Mouse (Mus musculus) gonadal fat pad, adult 2 months (tissue): ENCODE data around the gene Ctdspl2. TPM values are rescaled to one million over a fixed set of nuclear protein-coding genes. Genes with fewer than 3 reads are reported as not detected.

Experiments used
- DNase-seq: peaks from one replicate; pipeline ENCODE4 v3.0.0-alpha.2; 2012; ENCODE audit warnings: low read depth
- polyA plus RNA-seq: library from polyadenylated mRNA; depleted of rRNA; stranded (reverse); fragments of >200 nt; gene quantifications from 2 replicates; pipeline ENCODE4 v1.2.3, GENCODE M21; 2012; rRNA removed

Gene Ctdspl2
- polyA plus RNA-seq, 1 experiment = 6.5 TPM

- no peak for DNase-seq
Measured at GRCm38 (mm10) chr2:122059365-122060115, 103.7 kb downstream of the Ctdspl2 start.

Other genes starting within 250 kb of the Ctdspl2 start
- gene Frmd5, start 148.9 kb upstream of the Ctdspl2 start, polyA plus RNA-seq = 2.4 and 2.6 TPM in 2 replicates
- gene Casc4, start 89.0 kb upstream of the Ctdspl2 start, polyA plus RNA-seq = 4.2 and 10.5 TPM in 2 replicates
- not detected in 2 replicates for gene Mageb3, start 91 bp downstream of the Ctdspl2 start, polyA plus RNA-seq
- gene Eif3j1, start 72.5 kb downstream of the Ctdspl2 start, polyA plus RNA-seq = 4.0 and 6.4 TPM in 2 replicates
- gene Spg11, start 162.4 kb downstream of the Ctdspl2 start, polyA plus RNA-seq = 12.1 and 17.1 TPM in 2 replicates
- 997 and 1,419 TPM in 2 replicates for gene B2m, start 191.7 kb downstream of the Ctdspl2 start, polyA plus RNA-seq
- 0.15 and 0.23 TPM in 2 replicates for gene Trim69, start 204.7 kb downstream of the Ctdspl2 start, polyA plus RNA-seq
- gene Patl2, start 230.2 kb downstream of the Ctdspl2 start, polyA plus RNA-seq = 0.13 and 0.38 TPM in 2 replicates
- not detected in 2 replicates for gene Terb2, start 230.3 kb downstream of the Ctdspl2 start, polyA plus RNA-seq